Mouse (Mus musculus): ENCODE results near the gene Castor2. TPM values are rescaled to one million over a fixed set of nuclear protein-coding genes. Genes with fewer than 3 reads are reported as not detected.

Gene Castor2
- polyA plus RNA-seq, 1 experiment, result 0.01 TPM

DNA sequence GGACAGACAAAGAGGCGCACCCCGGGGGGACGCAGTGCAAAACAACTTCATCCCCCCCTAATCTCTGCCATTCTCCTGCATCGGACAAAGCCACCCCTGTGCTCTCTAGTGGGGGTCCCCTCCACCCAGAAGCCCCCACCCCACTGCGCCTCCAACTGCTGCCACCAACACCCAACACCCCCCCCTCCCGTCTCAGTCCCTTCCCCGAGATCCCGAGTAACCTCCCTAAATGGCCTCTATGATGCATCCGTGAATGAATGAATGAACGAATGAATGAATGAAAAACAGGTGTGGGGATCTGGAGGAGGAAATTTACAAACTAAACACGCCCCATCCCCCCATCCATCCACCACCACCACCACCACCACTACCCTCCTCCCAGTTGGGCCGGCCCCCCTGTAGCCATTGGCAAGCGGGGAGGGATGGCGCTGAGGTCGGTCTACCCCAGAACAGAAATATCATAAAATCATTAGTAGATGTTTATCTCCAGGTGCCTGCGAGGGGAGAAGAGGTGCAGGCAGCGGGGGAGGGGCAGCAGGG lies 791 bp downstream of the Castor2 start:
- Histone ChIP-seq H3K4me3 (replicated peaks) (peak overlapping the region; percentile 51), H3K27me3 (ENCODE audit: control insufficient read depth) (peaks cover 24% of the 10 kb centered on the region), H3K36me3 (ENCODE audit: control insufficient read depth) (no peaks in the 10 kb centered on the region), H3K4me1 (ENCODE audit: control insufficient read depth) (no peaks in the 10 kb centered on the region; the same call in 1 of the 2 replicates), H3K9me3 (ENCODE audit: control insufficient read depth, low read length) (peaks cover 4% of the 10 kb centered on the region)
- TF ChIP-seq GATA1 (IDR thresholded peaks at IDR 0.05; ENCODE audit: low read length) (no peak), TAL1 (IDR thresholded peaks at IDR 0.05; ENCODE audit: low read length) (no peak)

DNA sequence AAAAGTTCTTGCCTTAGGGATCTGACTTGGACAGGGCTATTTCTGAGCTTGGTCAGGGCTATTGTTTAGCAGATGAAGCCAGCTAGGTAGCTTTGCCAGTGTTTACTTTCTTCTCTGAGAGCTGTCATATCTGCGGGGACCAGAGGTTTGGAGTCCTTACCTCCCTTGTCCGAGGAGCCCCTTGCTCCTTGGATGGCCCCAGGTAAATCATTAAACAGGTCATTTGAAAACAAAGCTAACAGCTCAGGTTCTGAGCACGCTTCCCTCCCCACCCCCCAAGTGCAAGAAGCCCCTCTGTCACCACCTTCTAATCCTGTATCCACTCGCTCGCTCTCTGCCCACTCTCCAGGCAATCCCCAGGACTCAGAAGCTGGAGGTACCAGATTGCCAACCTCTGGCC lies 1.8 kb downstream of the Castor2 start:
- no peaks in the 10 kb centered on the region; the same call in 1 of the 2 replicates for H3K4me1 ChIP-seq (ENCODE audit: control insufficient read depth)
- H3K36me3 ChIP-seq (ENCODE audit: control insufficient read depth), result no peaks in the 10 kb centered on the region
- no peak overlapping the region for H3K4me3 ChIP-seq (replicated peaks)
- H3K27me3 ChIP-seq (ENCODE audit: control insufficient read depth), result peaks cover 24% of the 10 kb centered on the region
- H3K9me3 ChIP-seq (ENCODE audit: control insufficient read depth, low read length), result peaks cover 4% of the 10 kb centered on the region
- TF ChIP-seq GATA1 (IDR thresholded peaks at IDR 0.05; ENCODE audit: low read length) (no peak), TAL1 (IDR thresholded peaks at IDR 0.05; ENCODE audit: low read length) (no peak)

DNA sequence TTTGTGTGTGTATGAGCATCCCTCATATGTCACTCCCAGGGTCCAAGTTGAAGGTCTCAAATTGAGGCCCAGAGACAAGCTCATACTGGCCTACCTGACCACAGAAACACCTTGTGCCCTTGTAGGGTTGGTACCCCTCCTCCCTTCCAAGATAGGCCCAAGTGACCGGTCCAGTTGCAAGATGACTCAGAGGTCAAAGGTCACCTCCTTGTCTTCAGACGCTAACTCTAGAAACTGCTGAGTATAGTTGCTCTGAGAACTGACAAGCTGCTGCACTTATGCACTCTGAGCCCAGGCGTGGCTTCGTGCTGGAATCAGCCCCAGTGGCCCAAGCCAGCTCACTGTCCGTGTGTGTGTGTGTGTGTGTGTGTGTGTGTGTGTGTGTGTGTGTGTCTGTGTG lies 2.4 kb downstream of the Castor2 start:
- no peak for TF ChIP-seq GATA1 (IDR thresholded peaks at IDR 0.05; ENCODE audit: low read length)
- no peak for TF ChIP-seq TAL1 (IDR thresholded peaks at IDR 0.05; ENCODE audit: low read length)
- H3K9me3 ChIP-seq (ENCODE audit: control insufficient read depth, low read length), result peaks cover under 1% of the 10 kb centered on the region
- no peaks in the 10 kb centered on the region; the same call in 1 of the 2 replicates for H3K4me1 ChIP-seq (ENCODE audit: control insufficient read depth)
- H3K27me3 ChIP-seq (ENCODE audit: control insufficient read depth), result peaks cover 24% of the 10 kb centered on the region
- no peak overlapping the region for H3K4me3 ChIP-seq (replicated peaks)
- no peaks in the 10 kb centered on the region for H3K36me3 ChIP-seq (ENCODE audit: control insufficient read depth)

DNA sequence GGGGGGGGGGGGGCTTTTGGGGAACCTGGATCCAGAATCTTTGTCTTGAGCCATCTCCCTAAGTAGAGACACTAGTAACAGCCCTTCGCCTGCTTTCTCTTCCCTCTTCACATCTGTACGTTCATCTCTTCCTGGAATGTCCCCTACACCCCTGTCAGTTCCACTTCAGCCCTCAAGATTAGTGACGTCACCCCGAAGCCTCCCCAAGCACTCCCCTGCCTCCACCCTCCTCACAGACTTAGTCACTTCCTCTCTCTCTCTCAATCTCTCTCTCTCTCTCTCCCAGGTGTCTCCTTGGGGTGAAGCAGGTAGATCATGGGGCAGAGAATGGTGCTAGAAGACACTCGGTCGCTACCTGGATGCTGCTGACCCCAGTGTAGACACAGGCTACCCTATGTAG lies 3.2 kb downstream of the Castor2 start:
- Histone ChIP-seq H3K36me3 (ENCODE audit: control insufficient read depth) (no peaks in the 10 kb centered on the region), H3K4me3 (replicated peaks) (no peak overlapping the region), H3K27me3 (ENCODE audit: control insufficient read depth) (peaks cover 24% of the 10 kb centered on the region), H3K9me3 (ENCODE audit: control insufficient read depth, low read length) (no peaks in the 10 kb centered on the region; the same call in 1 of the 2 replicates), H3K4me1 (ENCODE audit: control insufficient read depth) (no peaks in the 10 kb centered on the region; the same call in 1 of the 2 replicates)
- no peak for TF ChIP-seq TAL1 (IDR thresholded peaks at IDR 0.05; ENCODE audit: low read length)

DNA sequence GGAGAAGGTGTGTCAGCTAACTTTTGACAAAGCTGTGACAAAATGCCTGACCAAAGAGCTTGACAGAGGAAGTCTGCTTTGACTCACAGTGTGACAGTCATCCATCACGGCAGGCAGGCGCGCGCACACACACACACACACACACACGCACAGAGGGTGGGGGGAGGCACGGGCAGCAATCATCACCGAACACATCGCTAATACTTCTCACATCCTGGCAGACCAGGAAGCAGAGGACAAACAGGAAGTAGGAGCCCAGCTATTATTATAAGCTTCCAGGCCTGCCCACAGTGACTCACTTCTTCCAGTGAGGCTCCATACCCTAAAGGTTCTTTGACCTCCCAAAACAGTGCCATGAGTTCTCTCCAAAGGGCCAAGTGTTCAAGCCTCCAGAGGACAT lies 6.3 kb downstream of the Castor2 start:
- Histone ChIP-seq H3K4me1 (ENCODE audit: control insufficient read depth) (no peaks in the 10 kb centered on the region), H3K36me3 (ENCODE audit: control insufficient read depth) (no peaks in the 10 kb centered on the region), H3K4me3 (replicated peaks) (no peak overlapping the region)

DNA sequence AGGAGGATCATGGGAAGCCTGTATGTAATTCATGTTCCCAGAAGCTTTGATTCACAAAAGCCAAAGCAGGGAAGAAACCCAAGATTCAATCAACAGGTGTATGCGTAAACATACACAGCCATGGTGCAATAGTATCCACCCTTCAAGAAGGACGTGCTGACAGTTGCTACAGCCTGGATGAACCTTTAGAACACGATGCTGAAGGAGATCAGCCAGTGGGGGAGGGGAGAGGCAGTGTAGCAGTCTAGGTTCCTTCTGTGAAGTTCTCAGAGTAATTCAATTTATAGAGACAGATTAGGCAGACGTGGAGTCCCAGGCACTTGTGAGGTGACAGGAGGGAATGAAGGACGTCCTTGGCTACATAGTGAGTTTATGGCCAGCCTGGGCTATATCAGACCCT lies 15.5 kb downstream of the Castor2 start:
- Histone ChIP-seq H3K36me3 (ENCODE audit: control insufficient read depth) (no peaks in the 10 kb centered on the region), H3K9me3 (ENCODE audit: control insufficient read depth, low read length) (peaks cover 3% of the 10 kb centered on the region; the same call in 1 of the 2 replicates), H3K27me3 (ENCODE audit: control insufficient read depth) (no peaks in the 10 kb centered on the region), H3K4me3 (replicated peaks) (no peak overlapping the region), H3K4me1 (ENCODE audit: control insufficient read depth) (no peaks in the 10 kb centered on the region)
- TF ChIP-seq TAL1 (IDR thresholded peaks at IDR 0.05; ENCODE audit: low read length), result no peak
- no peak for TF ChIP-seq GATA1 (IDR thresholded peaks at IDR 0.05; ENCODE audit: low read length)

More for the DNA sequence above, 6.3 kb downstream of the Castor2 start:
- Histone ChIP-seq H3K9me3 (ENCODE audit: control insufficient read depth, low read length) (no peaks in the 10 kb centered on the region; the same call in 1 of the 2 replicates), H3K27me3 (ENCODE audit: control insufficient read depth) (no peaks in the 10 kb centered on the region)
- no peak for TF ChIP-seq TAL1 (IDR thresholded peaks at IDR 0.05; ENCODE audit: low read length)
- no peak for TF ChIP-seq GATA1 (IDR thresholded peaks at IDR 0.05; ENCODE audit: low read length)

DNA sequence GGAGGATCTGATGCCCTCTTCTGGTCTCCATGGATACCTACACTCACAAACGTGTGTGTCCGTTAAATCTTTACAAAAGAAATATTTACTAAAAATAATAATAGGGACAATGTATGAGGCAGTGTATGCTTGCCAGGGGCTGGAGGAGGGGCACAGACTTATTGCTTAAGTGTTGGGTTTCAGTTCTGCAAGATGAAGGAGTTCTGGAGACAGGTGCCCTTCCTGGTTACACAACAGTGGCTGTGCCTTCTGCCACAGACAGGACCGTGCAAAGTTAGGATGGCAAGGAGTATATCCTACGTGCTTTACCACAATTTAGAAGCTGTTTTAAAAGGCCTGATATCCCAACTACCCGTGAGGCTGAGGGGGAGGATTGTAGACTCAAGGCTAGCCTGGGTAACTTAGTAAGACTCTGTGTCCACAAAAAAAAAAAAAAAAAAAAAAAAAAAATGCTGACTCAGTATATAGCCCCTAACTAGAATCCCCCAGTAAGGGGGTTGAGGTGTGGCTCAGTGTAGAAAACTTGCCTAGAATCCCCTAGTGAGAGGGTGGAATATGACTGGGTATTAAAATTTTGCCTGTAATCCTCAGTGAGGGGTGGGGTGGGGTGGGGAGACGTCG lies 16.2 kb downstream of the Castor2 start:
- H3K27me3 ChIP-seq (ENCODE audit: control insufficient read depth), result no peaks in the 10 kb centered on the region
- H3K4me1 ChIP-seq (ENCODE audit: control insufficient read depth), result no peaks in the 10 kb centered on the region
- H3K36me3 ChIP-seq (ENCODE audit: control insufficient read depth), result no peaks in the 10 kb centered on the region
- TF ChIP-seq GATA1 (IDR thresholded peaks at IDR 0.05; ENCODE audit: low read length) (no peak), TAL1 (IDR thresholded peaks at IDR 0.05; ENCODE audit: low read length) (no peak)
- no peak overlapping the region for H3K4me3 ChIP-seq (replicated peaks)
- H3K9me3 ChIP-seq (ENCODE audit: control insufficient read depth, low read length), result peaks cover 3% of the 10 kb centered on the region; the same call in 1 of the 2 replicates

DNA sequence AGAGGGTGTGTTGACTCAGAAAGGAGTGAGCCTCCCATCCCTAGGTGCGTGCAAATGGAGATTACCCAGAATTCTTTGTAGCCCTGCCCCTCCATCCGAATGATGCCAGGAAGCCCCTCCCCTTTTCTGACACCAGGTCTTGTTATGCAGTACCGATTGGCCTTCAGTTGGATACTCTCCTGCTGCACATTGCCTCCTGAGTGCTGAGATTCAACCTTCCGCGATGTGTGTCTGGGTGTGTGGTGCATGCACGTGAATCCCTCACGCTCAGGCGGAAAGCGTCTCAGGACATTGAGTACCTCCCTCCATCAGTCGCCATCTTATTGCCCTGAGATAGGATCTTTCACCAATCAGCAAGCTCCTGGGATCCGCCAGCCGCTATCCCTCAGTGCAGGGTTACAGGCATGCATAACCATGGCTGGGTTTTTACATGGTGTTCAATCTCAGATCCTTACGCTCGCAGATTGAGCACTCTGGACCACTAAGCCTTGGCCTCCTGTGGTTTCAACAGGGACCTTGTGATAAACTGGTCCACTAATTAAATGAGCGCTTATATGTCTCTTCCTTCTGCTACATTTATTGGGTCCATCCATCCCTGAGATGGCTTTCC lies 19.4 kb downstream of the Castor2 start:
- Histone ChIP-seq H3K36me3 (ENCODE audit: control insufficient read depth) (no peaks in the 10 kb centered on the region), H3K9me3 (ENCODE audit: control insufficient read depth, low read length) (no peaks in the 10 kb centered on the region), H3K27me3 (ENCODE audit: control insufficient read depth) (no peaks in the 10 kb centered on the region), H3K4me1 (ENCODE audit: control insufficient read depth) (no peaks in the 10 kb centered on the region), H3K4me3 (replicated peaks) (no peak overlapping the region)
- no peak for TF ChIP-seq GATA1 (IDR thresholded peaks at IDR 0.05; ENCODE audit: low read length)
- TF ChIP-seq TAL1 (IDR thresholded peaks at IDR 0.05; ENCODE audit: low read length), result no peak

DNA sequence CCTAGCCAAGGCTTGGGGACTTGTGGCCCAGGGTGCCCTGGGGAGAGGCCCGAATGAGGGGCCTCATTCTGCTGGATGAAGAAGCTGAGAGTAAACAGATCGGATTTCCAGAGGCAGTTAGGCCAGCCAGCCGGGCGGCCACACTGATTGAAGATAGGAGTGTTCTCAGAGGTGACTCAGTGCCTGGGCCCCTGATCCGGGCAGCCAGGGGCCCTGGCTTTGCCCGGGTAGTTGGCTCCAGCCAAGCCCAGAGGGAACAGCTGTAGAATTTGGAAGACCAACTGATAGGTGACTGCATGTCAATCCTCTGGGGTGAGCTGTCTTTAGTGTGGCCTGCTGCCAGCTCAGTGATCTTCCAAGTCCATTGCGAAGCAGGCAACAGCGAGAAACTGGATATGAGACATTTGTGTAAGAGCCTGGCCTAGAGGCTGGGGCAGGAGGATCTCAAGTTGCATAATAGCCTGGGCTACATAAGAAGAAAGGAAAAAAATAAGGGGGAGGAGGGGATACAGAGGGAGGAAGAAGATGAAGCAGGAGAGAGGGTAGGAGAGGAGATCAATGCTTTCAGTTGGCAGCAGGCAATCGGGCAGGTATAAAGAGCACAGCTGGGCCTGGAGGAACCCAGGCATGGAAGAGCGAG lies 20.1 kb downstream of the Castor2 start:
- TF ChIP-seq GATA1 (IDR thresholded peaks at IDR 0.05; ENCODE audit: low read length) (no peak), TAL1 (IDR thresholded peaks at IDR 0.05; ENCODE audit: low read length) (no peak)
- no peak overlapping the region for H3K4me3 ChIP-seq (replicated peaks)
- H3K27me3 ChIP-seq (ENCODE audit: control insufficient read depth), result no peaks in the 10 kb centered on the region
- no peaks in the 10 kb centered on the region for H3K4me1 ChIP-seq (ENCODE audit: control insufficient read depth)
- H3K9me3 ChIP-seq (ENCODE audit: control insufficient read depth, low read length), result no peaks in the 10 kb centered on the region
- no peaks in the 10 kb centered on the region for H3K36me3 ChIP-seq (ENCODE audit: control insufficient read depth)

Data from erythroblast, embryonic 14.5 days (primary cell).